Mouse (Mus musculus) liver, embryonic 13.5 days (tissue): Measurements from ENCODE around the gene Mlph. TPM values are rescaled to one million over a fixed set of nuclear protein-coding genes. Genes with fewer than 3 reads are reported as not detected.

Source experiments
- ATAC-seq: fragments of 200-750 bp; cut with Nextera tagmentation; 2 replicates; pipeline ENCODE4 v1.8.0; 2017; ENCODE audit warnings: low read depth, mild to moderate bottlenecking, moderate number of reproducible peaks, moderate library complexity
- DNase-seq: peaks from one replicate; pipeline ENCODE4 v3.0.0; 2022
- H3K27ac ChIP-seq: fragments of 300-500 bp; sonication (generic); 2 replicates; pipeline ENCODE4 v1.5.1; 2015; ENCODE audit warnings: moderate library complexity, mild to moderate bottlenecking, inconsistent platforms
- H3K27me3 ChIP-seq: fragments of 300-500 bp; sonication (generic); 2 replicates; pipeline ENCODE4 v1.6.1; 2015; ENCODE audit warnings: mild to moderate bottlenecking, inconsistent platforms
- H3K36me3 ChIP-seq: fragments of 300-500 bp; sonication (generic); 2 replicates; pipeline ENCODE4 v1.6.1; 2015; ENCODE audit warnings: mild to moderate bottlenecking, inconsistent platforms
- H3K4me1 ChIP-seq: fragments of 300-500 bp; sonication (generic); replicated peaks from 2 replicates; pipeline ENCODE4 v1.6.1; 2015; ENCODE audit warnings: inconsistent platforms
- H3K4me2 ChIP-seq: fragments of 300-500 bp; sonication (generic); 2 replicates; pipeline ENCODE4 v1.6.1; 2015; ENCODE audit warnings: inconsistent platforms, mild to moderate bottlenecking, moderate library complexity
- H3K4me3 ChIP-seq: fragments of 300-500 bp; sonication (generic); replicated peaks from 2 replicates; pipeline ENCODE4 v1.5.1; 2015; ENCODE audit warnings: mild to moderate bottlenecking, inconsistent platforms
- H3K9ac ChIP-seq: fragments of 300-500 bp; sonication (generic); 2 replicates; pipeline ENCODE4 v1.6.1; 2015; ENCODE audit warnings: mild to moderate bottlenecking, inconsistent platforms
- H3K9me3 ChIP-seq: fragments of 300-500 bp; sonication (generic); replicated peaks from 2 replicates; pipeline ENCODE4 v1.6.1; 2016; ENCODE audit warnings: inconsistent platforms
- WGBS: fragments of 180-500 bp; shearing (Covaris S2); methylation state at CpG from one replicate; pipeline ENCODE4 v1.1.7; 2015; ENCODE audit not compliant: insufficient replicate concordance; 5-methylcytosine and 5-hydroxymethylcytosine counted together
- polyA plus RNA-seq: library from polyadenylated mRNA; unstranded; fragments of >200 nt; fragmentation: Nextera tagmentation; extraction: Ambion mirVana; gene quantifications from 2 replicates; pipeline ENCODE4 v1.2.1, GENCODE M21; 2015

Mlph gene
- polyA plus RNA-seq, 1 experiment from 2014 or later: 0.07 TPM

- Histone ChIP-seq H3K4me2 (no peak overlapping the region), H3K4me1 (0 out of 2 replicates have a peak, but pooled peaks cover 6% of the 10 kb centered on the region), H3K4me3 (no peak overlapping the region), H3K36me3 (no peaks in the 10 kb centered on the region), H3K27ac (no peak overlapping the region), H3K9ac (no peak overlapping the region), H3K27me3 (0 out of 2 replicates have a peak, but pooled peaks cover 1% of the 10 kb centered on the region), H3K9me3 (no peaks in the 10 kb centered on the region)
- 38% methylated on average over 17 of the region's 17 CpGs for WGBS
- ATAC-seq (no peak), DNase-seq (no peak)
Measured at GRCm38 (mm10) chr1:90909631-90910152, 5.2 kb upstream of the Mlph start.

DNA sequence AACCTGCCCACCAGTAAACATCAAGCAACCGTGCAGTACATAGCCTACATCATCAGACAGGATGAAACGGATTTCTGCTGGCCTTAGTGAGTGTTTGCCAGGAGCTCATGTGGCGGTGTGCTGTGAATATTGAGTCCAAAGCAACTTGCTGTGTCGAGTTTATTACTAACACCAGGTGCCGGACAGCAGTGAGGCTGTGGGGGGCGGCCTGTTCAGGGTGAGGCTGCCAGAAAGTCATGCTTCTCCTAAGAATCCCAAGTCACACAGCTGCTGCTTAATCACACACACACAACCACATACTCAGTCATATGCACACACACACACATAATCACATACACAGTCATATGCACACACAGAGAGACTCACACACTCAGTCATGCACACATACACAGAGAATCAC lies 1.7 kb upstream of the Mlph start:
- Histone ChIP-seq H3K27me3 (peaks cover 16% of the 10 kb centered on the region), H3K9me3 (no peaks in the 10 kb centered on the region), H3K9ac (no peak overlapping the region), H3K36me3 (no peaks in the 10 kb centered on the region), H3K4me3 (no peak overlapping the region), H3K27ac (no peak overlapping the region), H3K4me1 (peaks cover 10% of the 10 kb centered on the region; the same call in 1 of the 2 replicates), H3K4me2 (no peak overlapping the region)
- WGBS: 59% methylated on average over 6 of the region's 6 CpGs
- DNase-seq (no peak), ATAC-seq (no peak)

DNA sequence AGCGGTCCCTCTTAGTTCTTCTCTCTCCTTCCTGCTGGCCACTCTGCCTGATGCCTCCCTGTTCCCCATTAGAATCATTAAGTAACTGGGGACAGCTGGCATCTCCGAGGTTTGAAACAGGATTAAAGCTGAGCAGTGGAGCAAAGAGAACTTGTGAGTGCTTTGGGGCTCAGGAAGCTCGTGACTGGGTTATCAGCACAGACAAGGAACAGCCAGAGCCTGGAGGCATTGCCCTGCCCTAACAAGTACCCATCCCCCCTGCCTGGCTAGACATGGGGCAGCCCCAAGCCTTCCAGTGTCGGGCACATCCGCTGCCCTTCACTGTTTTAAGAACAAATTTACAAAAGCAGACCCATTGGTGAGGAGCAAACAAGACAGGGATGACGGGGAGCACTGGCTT lies 2.6 kb downstream of the Mlph start:
- ATAC-seq (no peak), DNase-seq (no peak)
- Histone ChIP-seq H3K4me2 (no peak overlapping the region), H3K9ac (no peak overlapping the region), H3K9me3 (no peaks in the 10 kb centered on the region), H3K27me3 (peaks cover 16% of the 10 kb centered on the region), H3K4me1 (peaks cover 5% of the 10 kb centered on the region; the same call in 1 of the 2 replicates), H3K27ac (no peak overlapping the region), H3K4me3 (no peak overlapping the region), H3K36me3 (no peaks in the 10 kb centered on the region)
- 28% methylated on average over 6 of the region's 6 CpGs for WGBS

DNA sequence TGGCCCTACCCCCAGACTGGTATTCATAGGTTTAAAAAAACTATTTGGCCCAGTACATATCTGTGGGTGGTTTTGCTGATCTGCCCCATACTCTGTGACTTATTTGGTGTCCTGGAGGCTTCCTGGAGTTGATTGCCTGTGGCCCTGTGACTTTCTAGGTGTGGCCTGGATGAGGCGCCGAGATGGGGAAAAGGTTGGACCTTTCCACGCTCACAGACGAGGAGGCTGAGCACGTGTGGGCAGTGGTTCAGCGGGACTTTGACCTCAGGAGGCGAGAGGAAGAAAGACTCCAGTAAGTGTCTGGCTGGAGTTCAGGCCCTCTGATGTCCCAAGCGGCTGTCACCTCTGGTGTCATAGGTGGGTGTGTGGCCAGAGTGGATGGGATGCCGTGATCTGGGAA lies 6.8 kb downstream of the Mlph start:
- DNase-seq (no peak), ATAC-seq (no peak)
- no peaks in the 10 kb centered on the region for H3K4me1 ChIP-seq
- no peaks in the 10 kb centered on the region for H3K36me3 ChIP-seq
- no peak overlapping the region for H3K9ac ChIP-seq
- 76% methylated on average over 9 of the region's 9 CpGs for WGBS
- H3K9me3 ChIP-seq: no peaks in the 10 kb centered on the region
- no peak overlapping the region for H3K4me2 ChIP-seq
- H3K4me3 ChIP-seq: no peak overlapping the region
- 0 out of 2 replicates have a peak, but pooled peaks cover 1% of the 10 kb centered on the region for H3K27me3 ChIP-seq
- no peak overlapping the region for H3K27ac ChIP-seq

DNA sequence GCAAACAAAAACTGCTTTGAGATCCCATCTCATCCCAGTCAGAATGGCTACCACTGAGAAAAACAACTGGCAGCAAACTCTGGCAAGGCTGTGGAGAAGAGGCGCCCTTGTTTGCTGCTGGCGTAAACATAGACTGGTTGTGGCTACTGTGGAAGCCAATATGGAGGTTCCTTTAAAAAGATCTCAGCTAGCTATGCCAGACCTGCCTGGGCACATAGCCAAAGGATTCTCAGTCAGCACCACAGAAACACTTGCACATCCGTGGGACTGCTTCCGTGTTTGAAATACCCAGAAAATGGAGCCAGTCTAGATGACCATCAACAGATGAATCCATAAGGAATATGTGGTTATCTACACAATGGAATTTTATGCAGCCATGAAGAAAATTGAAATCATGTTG lies 11.1 kb downstream of the Mlph start:
- Histone ChIP-seq H3K9me3 (no peaks in the 10 kb centered on the region), H3K27me3 (peaks cover 18% of the 10 kb centered on the region), H3K4me2 (no peak overlapping the region), H3K27ac (no peak overlapping the region), H3K4me1 (peaks cover 4% of the 10 kb centered on the region), H3K9ac (no peak overlapping the region), H3K36me3 (no peaks in the 10 kb centered on the region), H3K4me3 (no peak overlapping the region)
- ATAC-seq (no peak), DNase-seq (no peak)
- 77% methylated on average over 4 of the region's 4 CpGs for WGBS

DNA sequence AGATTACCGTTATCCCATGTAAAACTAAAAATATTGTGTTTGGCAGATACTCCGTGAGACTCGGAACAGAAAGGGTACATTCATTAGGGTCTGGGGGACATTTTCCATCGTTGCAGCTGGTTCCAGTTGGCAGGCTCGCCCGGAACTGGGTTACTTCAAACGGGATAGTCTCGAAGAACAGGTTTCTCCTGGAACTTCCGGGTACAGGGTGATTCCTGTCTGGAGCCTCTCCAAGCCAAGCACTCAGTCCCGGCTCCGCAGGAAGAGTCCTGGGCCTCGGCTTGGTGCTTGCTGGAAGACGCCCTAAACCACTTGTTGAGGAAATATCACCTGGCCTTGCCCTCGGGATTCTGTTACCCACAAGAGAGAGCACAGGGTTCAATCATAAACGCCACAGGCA lies 12.4 kb downstream of the Mlph start:
- Histone ChIP-seq H3K27ac (no peak overlapping the region), H3K9me3 (no peaks in the 10 kb centered on the region), H3K36me3 (no peaks in the 10 kb centered on the region), H3K27me3 (peaks cover 18% of the 10 kb centered on the region), H3K9ac (no peak overlapping the region), H3K4me2 (no peak overlapping the region), H3K4me3 (no peak overlapping the region), H3K4me1 (peaks cover 4% of the 10 kb centered on the region)
- DNase-seq (no peak), ATAC-seq (no peak)
- 36% methylated on average over 15 of the region's 15 CpGs for WGBS

DNA sequence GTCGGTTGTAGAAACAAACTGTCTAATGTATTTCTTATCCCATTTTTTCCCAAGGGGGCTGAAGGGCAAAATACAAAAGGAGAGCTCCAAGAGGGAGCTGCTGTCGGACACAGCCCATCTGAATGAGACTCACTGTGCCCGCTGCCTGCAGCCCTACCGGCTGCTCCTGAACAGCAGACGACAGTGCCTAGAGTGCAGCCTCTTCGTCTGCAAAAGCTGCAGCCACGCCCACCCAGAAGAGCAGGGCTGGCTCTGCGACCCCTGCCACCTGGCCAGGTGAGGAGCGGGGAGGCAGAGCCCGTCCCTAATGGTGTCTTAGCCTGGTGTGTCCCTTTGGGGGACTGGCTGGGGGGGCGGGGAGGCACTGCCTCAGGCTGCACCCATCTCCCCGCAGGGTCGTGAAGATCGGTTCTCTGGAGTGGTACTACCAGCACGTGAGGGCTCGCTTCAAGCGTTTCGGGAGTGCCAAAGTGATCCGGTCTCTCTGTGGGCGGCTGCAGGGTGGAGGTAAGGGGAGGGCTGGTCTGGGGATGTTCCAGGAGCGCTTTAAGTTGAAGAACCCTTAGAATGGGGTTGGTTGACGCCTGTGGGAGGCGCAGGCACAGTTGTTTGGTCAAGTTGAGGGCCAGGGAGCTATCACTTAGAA lies 13.2 kb downstream of the Mlph start:
- peaks cover 18% of the 10 kb centered on the region for H3K27me3 ChIP-seq
- no peaks in the 10 kb centered on the region for H3K36me3 ChIP-seq
- ATAC-seq: no peak
- H3K4me3 ChIP-seq: no peak overlapping the region
- H3K4me2 ChIP-seq: peak overlapping the region; percentile 43
- DNase-seq: no peak
- WGBS: 3% methylated on average over 23 of the region's 23 CpGs
- peaks cover 4% of the 10 kb centered on the region for H3K4me1 ChIP-seq
- H3K27ac ChIP-seq: no peak overlapping the region
- no peak overlapping the region for H3K9ac ChIP-seq
- H3K9me3 ChIP-seq: no peaks in the 10 kb centered on the region

- no peaks in the 10 kb centered on the region for H3K36me3 ChIP-seq
- no peak overlapping the region for H3K27ac ChIP-seq
- H3K27me3 ChIP-seq: peaks cover 18% of the 10 kb centered on the region
- WGBS: 10% methylated on average over 6 of the region's 6 CpGs
- no peak for ATAC-seq
- peak; percentile 42 for DNase-seq
- H3K4me2 ChIP-seq: no peak overlapping the region
- H3K9me3 ChIP-seq: no peaks in the 10 kb centered on the region
- H3K4me3 ChIP-seq: no peak overlapping the region
- no peak overlapping the region for H3K9ac ChIP-seq
- peaks cover 4% of the 10 kb centered on the region for H3K4me1 ChIP-seq
Measured at GRCm38 (mm10) chr1:90928575-90928934, 13.7 kb downstream of the Mlph start.

- H3K27me3 ChIP-seq: peaks cover 3% of the 10 kb centered on the region
- no peak for ATAC-seq
- peaks cover 3% of the 10 kb centered on the region for H3K4me1 ChIP-seq
- no peak overlapping the region for H3K4me3 ChIP-seq
- 46% methylated on average over 5 of the region's 5 CpGs for WGBS
- no peaks in the 10 kb centered on the region for H3K36me3 ChIP-seq
- no peak overlapping the region for H3K4me2 ChIP-seq
- no peak overlapping the region for H3K9ac ChIP-seq
- no peaks in the 10 kb centered on the region for H3K9me3 ChIP-seq
- no peak overlapping the region for H3K27ac ChIP-seq
- no peak for DNase-seq
Measured at GRCm38 (mm10) chr1:90933001-90933400, 18.1 kb downstream of the Mlph start.

GRCm38 (mm10) chr1:90936990-90937389 lies 22.1 kb downstream of the Mlph start:
- 65% methylated on average over 9 of the region's 9 CpGs for WGBS

DNA sequence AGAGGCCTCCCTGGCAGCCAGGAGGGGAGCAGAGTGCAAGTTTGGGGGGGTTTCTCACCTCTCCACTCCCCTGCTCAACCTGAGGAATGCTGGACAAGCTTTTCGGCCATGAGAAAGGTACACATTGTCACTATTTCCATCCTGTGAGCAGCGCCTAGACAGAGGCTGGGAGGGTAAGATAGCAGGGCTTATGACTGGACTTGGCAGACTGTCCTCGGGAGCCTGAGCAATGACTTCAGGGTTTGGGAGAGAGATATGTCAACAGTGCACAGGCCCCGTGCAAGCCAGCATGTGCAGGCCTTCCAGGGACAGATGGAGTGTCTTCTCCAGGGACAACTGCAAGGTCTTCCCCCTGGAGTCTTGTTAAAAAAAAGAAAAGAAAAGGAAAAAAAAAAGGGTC lies 25.1 kb downstream of the Mlph start:
- H3K4me3 ChIP-seq: no peak overlapping the region
- no peaks in the 10 kb centered on the region for H3K9me3 ChIP-seq
- H3K27me3 ChIP-seq: no peaks in the 10 kb centered on the region
- no peak overlapping the region for H3K9ac ChIP-seq
- ATAC-seq (no peak), DNase-seq (no peak)
- H3K4me2 ChIP-seq: no peak overlapping the region
- no peaks in the 10 kb centered on the region; the same call in 1 of the 2 replicates for H3K4me1 ChIP-seq
- no peak overlapping the region for H3K27ac ChIP-seq
- H3K36me3 ChIP-seq: no peaks in the 10 kb centered on the region
- WGBS: 56% methylated on average over 4 of the region's 4 CpGs

More at GRCm38 (mm10) chr1:90936990-90937389, 22.1 kb downstream of the Mlph start:
- no peaks in the 10 kb centered on the region for H3K27me3 ChIP-seq
- H3K27ac ChIP-seq: no peak overlapping the region
- no peaks in the 10 kb centered on the region for H3K36me3 ChIP-seq
- no peaks in the 10 kb centered on the region for H3K4me1 ChIP-seq
- H3K9ac ChIP-seq: no peak overlapping the region
- no peak for ATAC-seq
- H3K9me3 ChIP-seq: no peaks in the 10 kb centered on the region
- DNase-seq: no peak
- H3K4me3 ChIP-seq: no peak overlapping the region
- H3K4me2 ChIP-seq: no peak overlapping the region

- no peak overlapping the region for H3K27ac ChIP-seq
- no peaks in the 10 kb centered on the region for H3K27me3 ChIP-seq
- peaks cover 27% of the 10 kb centered on the region for H3K4me1 ChIP-seq
- H3K9me3 ChIP-seq: no peaks in the 10 kb centered on the region
- no peaks in the 10 kb centered on the region for H3K36me3 ChIP-seq
- ATAC-seq (no peak), DNase-seq (peak; percentile 57)
- H3K4me3 ChIP-seq: no peak overlapping the region
- 60% methylated on average over 10 of the region's 10 CpGs for WGBS
- no peak overlapping the region for H3K4me2 ChIP-seq
- no peak overlapping the region for H3K9ac ChIP-seq
Measured at GRCm38 (mm10) chr1:90945171-90945570, 30.3 kb downstream of the Mlph start.
